Mouse (Mus musculus) B cell, adult 62 days (primary cell): ENCODE data around the gene Olfr1373. TPM values are rescaled to one million over a fixed set of nuclear protein-coding genes. Genes with fewer than 3 reads are reported as not detected.

Source experiments
- total RNA-seq: library from RNA; stranded (reverse); gene quantifications from 4 replicates; pipeline ENCODE4 v1.2.4, GENCODE M21; 2023

Olfr1373 gene
- not detected in 4 replicates for total RNA-seq

GRCm38 (mm10) chr11:52145428-52145827, at the start of gene Olfr1373:
TSS of gene Olfr1373 (minus strand) at chr11:52145528.

GRCm38 (mm10) chr11:52098398-52098946, 46.9 kb downstream of the Olfr1373 start, which contains the start of gene Ppp2ca:
TSS of gene Ppp2ca (plus strand) at chr11:52098681.

Other genes with a start within 250 kb of the Olfr1373 start
- 44.7 to 51.8 TPM (median 48.5 TPM) in 4 replicates for gene Cdkn2aipnl, start 177.9 kb downstream of the Olfr1373 start, total RNA-seq
- gene Ube2b, start 144.8 kb downstream of the Olfr1373 start, total RNA-seq, result 188 to 223 TPM (median 208 TPM) in 4 replicates
- 5.0 to 8.4 TPM (median 6.0 TPM) in 4 replicates for gene Cdkl3, start 141.3 kb downstream of the Olfr1373 start, total RNA-seq
- gene Ppp2ca, start 46.8 kb downstream of the Olfr1373 start, total RNA-seq, result 111 to 123 TPM (median 117 TPM) in 4 replicates
- gene Olfr1371, start 68.5 kb upstream of the Olfr1373 start, total RNA-seq, result not detected in 4 replicates
- 128 to 146 TPM (median 146 TPM) in 4 replicates for gene Skp1a, start 86.5 kb upstream of the Olfr1373 start, total RNA-seq
- gene Tcf7, start 137.5 kb upstream of the Olfr1373 start, total RNA-seq, result 3.4 to 4.9 TPM (median 3.9 TPM) in 4 replicates
- gene Vdac1, start 215.3 kb upstream of the Olfr1373 start, total RNA-seq, result 43.3 to 59.0 TPM (median 50.0 TPM) in 4 replicates